In genomic region chr5:104458832-104459705, GRCm38 (mm10) we compare ENCODE assay signal across 9 mouse cellular contexts. TPM values are rescaled to one million over a fixed set of nuclear protein-coding genes. Genes with fewer than 3 reads are reported as not detected.
A peak's percentile ranks its signal among the peaks of the same experiment; 100 is the strongest.
DNase-seq lines count a peak whose midpoint lies in the region; ATAC-seq and TF ChIP-seq lines count a peak whose summit lies in the region.
"Had no signal": no experiment of that assay in that cellular context is flagged by ENCODE, and none has a peak within 500 bp of the region (broad histone marks: within the 10 kb centered on the region; RNA-seq: fewer than 3 reads in every experiment).

TSS of gene Pkd2 (plus strand) at chr5:104459450.

- WGBS in spleen, adult 2 months, result 13% methylated on average over 46 of the region's 46 CpGs
- WGBS in embryonic facial prominence, embryonic 10.5 days, result 11% methylated on average over 46 of the region's 46 CpGs
- 11% methylated on average over 46 of the region's 46 CpGs for WGBS in limb, embryonic 12.5 days
- 12% methylated on average over 45 of the region's 46 CpGs for WGBS in midbrain, embryonic 11.5 days
- 11% methylated on average over 39 of the region's 46 CpGs for WGBS in stomach, embryonic 14.5 days

- H3K4me1 ChIP-seq in spleen, adult 2 months (ENCODE audit: control insufficient read depth, insufficient read depth, insufficient read length), result 0 out of 2 replicates have a peak, but pooled peaks cover 2% of the 10 kb centered on the region
- peaks cover 25% of the 10 kb centered on the region for H3K4me1 ChIP-seq in embryonic facial prominence, embryonic 10.5 days
- H3K4me1 ChIP-seq in limb, embryonic 12.5 days (replicated peaks), result peaks cover 13% of the 10 kb centered on the region
- H3K4me1 ChIP-seq in midbrain, embryonic 11.5 days (ENCODE audit: control insufficient read depth, insufficient read depth, low read length), result 0 out of 2 replicates have a peak, but pooled peaks cover 2% of the 10 kb centered on the region
- H3K4me1 ChIP-seq in stomach, embryonic 14.5 days (ENCODE audit: control insufficient read depth, insufficient read depth, low read length), result 0 out of 2 replicates have a peak, but pooled peaks cover 8% of the 10 kb centered on the region

- peak; percentile 78 for ATAC-seq in limb, embryonic 12.5 days (ENCODE audit: insufficient number of reproducible peaks, insufficient read depth, low FRiP score, low TSS enrichment, low read depth)
- ATAC-seq in midbrain, embryonic 11.5 days (ENCODE audit: low FRiP score), result peak; percentile 91
- ATAC-seq in stomach, embryonic 14.5 days (ENCODE audit: insufficient number of reproducible peaks, insufficient read depth, low FRiP score, low read depth), result peak; percentile 91

- H3K36me3 ChIP-seq in spleen, adult 2 months (ENCODE audit: control insufficient read depth, insufficient read depth, low read length), result no peaks in the 10 kb centered on the region
- H3K36me3 ChIP-seq in embryonic facial prominence, embryonic 10.5 days (replicated peaks), result peaks cover 30% of the 10 kb centered on the region
- peaks cover 23% of the 10 kb centered on the region for H3K36me3 ChIP-seq in limb, embryonic 12.5 days
- no peaks in the 10 kb centered on the region for H3K36me3 ChIP-seq in midbrain, embryonic 11.5 days (ENCODE audit: control insufficient read depth, insufficient read depth, low read length)
- peaks cover 4% of the 10 kb centered on the region; the same call in 1 of the 2 replicates for H3K36me3 ChIP-seq in stomach, embryonic 14.5 days (ENCODE audit: control insufficient read depth, insufficient read depth, low read length)

- H3K27me3 ChIP-seq in spleen, adult 2 months (ENCODE audit: control insufficient read depth, insufficient read depth, low read length), result peaks cover 9% of the 10 kb centered on the region
- no peaks in the 10 kb centered on the region for H3K27me3 ChIP-seq in embryonic facial prominence, embryonic 10.5 days (replicated peaks; ENCODE audit: low read depth, poor library complexity, severe bottlenecking)
- no peaks in the 10 kb centered on the region for H3K27me3 ChIP-seq in limb, embryonic 12.5 days
- H3K27me3 ChIP-seq in midbrain, embryonic 11.5 days (ENCODE audit: control insufficient read depth, insufficient read depth, low read length), result no peaks in the 10 kb centered on the region
- H3K27me3 ChIP-seq in stomach, embryonic 14.5 days (ENCODE audit: control insufficient read depth, insufficient read depth, low read length), result no peaks in the 10 kb centered on the region
- H3K27me3 ChIP-seq: CH12.LX had no signal

- no peak for TF ChIP-seq CTCF in spleen, adult 2 months (IDR thresholded peaks at IDR 0.05; ENCODE audit: extremely low read depth, insufficient read depth, insufficient read length, insufficient replicate concordance)

- H3K4me2 ChIP-seq in limb, embryonic 12.5 days, result peak within 1 kb of the TSS; percentile 63
- peak within 1 kb of the TSS; percentile 75 for H3K4me2 ChIP-seq in midbrain, embryonic 11.5 days
- peak within 1 kb of the TSS; percentile 51 for H3K4me2 ChIP-seq in stomach, embryonic 14.5 days (replicated peaks; ENCODE audit: low read depth, low read length)

- peak in 1 of 2 experiments; percentile 3 for DNase-seq in spleen, adult 2 months (ENCODE audit: low read depth in 1 of 2, low spot score in 2 of 2)
- DNase-seq in spleen, postnatal 14 days (ENCODE audit: low spot score in 2 of 2), result no peak
- peak; percentile 89 for DNase-seq in embryonic facial prominence, embryonic 10.5 days (ENCODE audit: low spot score)
- DNase-seq in heart, adult 11 months, result peak; percentile 99
- peak; percentile 82 for DNase-seq in kidney, adult 11 months
- peak; percentile 97 for DNase-seq in midbrain, embryonic 11.5 days (ENCODE audit: low spot score, missing footprints)

- H3K27ac ChIP-seq in spleen, adult 2 months (ENCODE audit: insufficient read depth, low read length), result peak within 1 kb of the TSS; percentile 62; the same call in 1 of the 2 replicates
- peak within 1 kb of the TSS; percentile 98 for H3K27ac ChIP-seq in embryonic facial prominence, embryonic 10.5 days (replicated peaks)
- peak within 1 kb of the TSS; percentile 98 for H3K27ac ChIP-seq in limb, embryonic 12.5 days
- H3K27ac ChIP-seq in midbrain, embryonic 11.5 days (ENCODE audit: low read depth, low read length), result peak within 1 kb of the TSS; percentile 69
- peak within 1 kb of the TSS; percentile 96 for H3K27ac ChIP-seq in stomach, embryonic 14.5 days (ENCODE audit: low read length)

- peak within 1 kb of the TSS; percentile 59 for H3K4me3 ChIP-seq in spleen, adult 2 months (ENCODE audit: extremely low read depth, insufficient read depth, insufficient read length)
- peak within 1 kb of the TSS; percentile 80 for H3K4me3 ChIP-seq in embryonic facial prominence, embryonic 10.5 days
- peak within 1 kb of the TSS; percentile 86 for H3K4me3 ChIP-seq in limb, embryonic 12.5 days (replicated peaks)
- peak within 1 kb of the TSS; percentile 68 for H3K4me3 ChIP-seq in midbrain, embryonic 11.5 days (ENCODE audit: low read depth, low read length)
- peak within 1 kb of the TSS; percentile 94 for H3K4me3 ChIP-seq in stomach, embryonic 14.5 days (ENCODE audit: low read depth, low read length)

- H3K9ac ChIP-seq in limb, embryonic 12.5 days (replicated peaks), result peak within 1 kb of the TSS; percentile 98
- peak within 1 kb of the TSS; percentile 96 for H3K9ac ChIP-seq in midbrain, embryonic 11.5 days (ENCODE audit: low read length)
- H3K9ac ChIP-seq in stomach, embryonic 14.5 days (replicated peaks; ENCODE audit: low read depth, low read length), result peak within 1 kb of the TSS; percentile 93

- no peak for TF ChIP-seq POLR2A in spleen, adult 2 months (IDR thresholded peaks at IDR 0.05; ENCODE audit: low read depth, low read length)

- peaks cover 13% of the 10 kb centered on the region; the same call in 1 of the 2 replicates for H3K9me3 ChIP-seq in embryonic facial prominence, embryonic 10.5 days
- H3K9me3 ChIP-seq in limb, embryonic 12.5 days, result 0 out of 2 replicates have a peak, but pooled peaks cover 14% of the 10 kb centered on the region
- H3K9me3 ChIP-seq in midbrain, embryonic 11.5 days (ENCODE audit: control insufficient read depth, low read length), result no peaks in the 10 kb centered on the region
- H3K9me3 ChIP-seq in stomach, embryonic 14.5 days (ENCODE audit: control insufficient read depth, low read depth, low read length), result no peaks in the 10 kb centered on the region

RNA-seq across cellular contexts. Expression of gene Pkd2, which starts in this region (rescaled TPM):
- 5.3 and 6.5 TPM in 2 replicates for polyA plus RNA-seq in spleen, adult 2 months (2012; rRNA removed)
- polyA plus RNA-seq in embryonic facial prominence, embryonic 10.5 days (2016; fragmentation: Nextera tagmentation; extraction: Ambion mirVana), result 10.3 and 10.5 TPM in 2 replicates
- polyA plus RNA-seq in limb, embryonic 12.5 days (2016; fragmentation: Nextera tagmentation; extraction: Ambion mirVana), result 30.7 and 32.8 TPM in 2 replicates
- 10.3 and 11.2 TPM in 2 replicates for polyA plus RNA-seq in midbrain, embryonic 11.5 days (2014; fragmentation: Nextera tagmentation; extraction: Ambion mirVana)
- polyA plus RNA-seq in stomach, embryonic 14.5 days (2014; fragmentation: Nextera tagmentation; extraction: Ambion mirVana), result 29.2 and 29.6 TPM in 2 replicates

Comparison
In these comparisons a context has a peak if more than half of its experiments do, and no peak if none do; other contexts are left out.
1. DNase-seq: peak in embryonic facial prominence, embryonic 10.5 days (single experiment), heart, adult 11 months (single experiment), kidney, adult 11 months (single experiment) and midbrain, embryonic 11.5 days (single experiment); none in spleen, postnatal 14 days (0 of 2).
2. Peak in every context shown above with its lines, with median percentiles within 50 percentile points of each other: H3K27ac ChIP-seq, H3K4me3 ChIP-seq, ATAC-seq, H3K4me2 ChIP-seq and H3K9ac ChIP-seq.